ENCODE assay signal across 8 mouse cellular contexts in the genomic region with DNA sequence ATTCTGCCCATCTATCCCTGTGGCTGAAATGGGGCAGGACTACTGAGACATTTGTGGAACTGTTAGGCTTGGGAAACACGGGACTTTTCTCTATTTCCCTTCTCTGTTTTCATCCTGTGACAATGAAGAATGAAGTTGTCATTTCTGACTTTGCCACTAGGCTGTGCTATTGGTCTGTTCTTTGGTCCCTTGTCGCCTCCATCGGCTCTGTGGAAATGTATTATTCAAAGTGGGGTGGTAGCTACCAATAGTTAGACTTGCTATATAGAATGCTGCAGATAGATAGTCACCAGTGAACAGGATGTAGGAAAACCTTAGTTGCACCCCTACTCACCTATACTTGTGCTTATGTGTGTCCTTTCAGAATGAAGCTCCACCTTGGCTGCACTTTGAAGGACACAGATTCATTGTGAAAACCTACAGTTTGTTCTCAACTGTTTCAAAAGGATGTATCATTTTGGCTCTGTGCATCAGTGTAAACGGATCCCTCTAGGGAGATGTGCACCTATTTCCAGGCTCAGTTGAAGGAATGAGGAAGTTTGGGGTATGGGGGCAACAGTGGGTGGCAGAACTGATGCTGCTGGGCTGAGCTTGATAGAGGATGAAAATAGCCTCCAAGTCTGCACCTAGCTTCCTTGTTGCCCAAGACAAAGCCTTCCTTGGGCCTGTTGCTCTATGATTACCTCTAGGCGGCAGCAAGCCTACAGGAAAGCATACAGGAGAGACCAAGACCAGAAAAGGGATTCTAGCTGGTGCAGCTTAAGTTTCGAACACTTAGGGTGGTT.
DNase-seq lines count a peak whose midpoint lies in the region; ATAC-seq and TF ChIP-seq lines count a peak whose summit lies in the region.

No protein-coding gene starts in this region.

- H3K27me3 ChIP-seq in kidney, postnatal 0 days (ENCODE audit: insufficient read depth, low read length) = no peaks in the 10 kb centered on the region
- H3K27me3 ChIP-seq in kidney, embryonic 16.5 days (ENCODE audit: insufficient read depth, low read length) = no peaks in the 10 kb centered on the region
- no peaks in the 10 kb centered on the region for H3K27me3 ChIP-seq in embryonic facial prominence, embryonic 10.5 days (replicated peaks; ENCODE audit: low read depth, poor library complexity, severe bottlenecking)
- no peaks in the 10 kb centered on the region for H3K27me3 ChIP-seq in hindbrain, embryonic 10.5 days (ENCODE audit: insufficient read depth, poor library complexity, severe bottlenecking)
- no peaks in the 10 kb centered on the region for H3K27me3 ChIP-seq in neural tube, embryonic 14.5 days (ENCODE audit: control insufficient read depth, insufficient read depth, low read length)

- no peaks in the 10 kb centered on the region for H3K4me1 ChIP-seq in kidney, postnatal 0 days (replicated peaks; ENCODE audit: insufficient read depth, low read length)
- H3K4me1 ChIP-seq in kidney, embryonic 16.5 days (ENCODE audit: insufficient read depth, low read length) = no peaks in the 10 kb centered on the region
- H3K4me1 ChIP-seq in embryonic facial prominence, embryonic 10.5 days = no peaks in the 10 kb centered on the region
- no peaks in the 10 kb centered on the region; the same call in 1 of the 2 replicates for H3K4me1 ChIP-seq in hindbrain, embryonic 10.5 days (replicated peaks)
- no peaks in the 10 kb centered on the region for H3K4me1 ChIP-seq in neural tube, embryonic 14.5 days (ENCODE audit: control insufficient read depth, insufficient read depth, low read length)

- 15% methylated on average over 6 of the region's 6 CpGs for WGBS in kidney, postnatal 0 days
- 21% methylated on average over 6 of the region's 6 CpGs for WGBS in kidney, embryonic 16.5 days
- 21% methylated on average over 6 of the region's 6 CpGs for WGBS in embryonic facial prominence, embryonic 10.5 days
- whole genome bisulfite sequencing in hindbrain, embryonic 10.5 days = 22% methylated on average over 6 of the region's 6 CpGs
- WGBS in neural tube, embryonic 14.5 days = 26% methylated on average over 6 of the region's 6 CpGs

- no peaks in the 10 kb centered on the region for H3K36me3 ChIP-seq in kidney, postnatal 0 days (ENCODE audit: insufficient read depth, low read length)
- H3K36me3 ChIP-seq in kidney, embryonic 16.5 days (ENCODE audit: insufficient read depth, low read length) = no peaks in the 10 kb centered on the region
- no peaks in the 10 kb centered on the region for H3K36me3 ChIP-seq in embryonic facial prominence, embryonic 10.5 days (replicated peaks)
- H3K36me3 ChIP-seq in hindbrain, embryonic 10.5 days = no peaks in the 10 kb centered on the region
- no peaks in the 10 kb centered on the region for H3K36me3 ChIP-seq in neural tube, embryonic 14.5 days (ENCODE audit: control insufficient read depth, insufficient read depth, low read length)

- H3K9ac ChIP-seq in kidney, postnatal 0 days (ENCODE audit: low read depth, low read length) = no peak overlapping the region
- no peak overlapping the region for H3K9ac ChIP-seq in kidney, embryonic 16.5 days (replicated peaks; ENCODE audit: low read length)
- no peak overlapping the region for H3K9ac ChIP-seq in neural tube, embryonic 14.5 days (replicated peaks; ENCODE audit: low read depth, low read length)

- no peaks in the 10 kb centered on the region for H3K9me3 ChIP-seq in kidney, postnatal 0 days (replicated peaks; ENCODE audit: low read length)
- H3K9me3 ChIP-seq in kidney, embryonic 16.5 days (ENCODE audit: low read length) = no peaks in the 10 kb centered on the region
- no peaks in the 10 kb centered on the region for H3K9me3 ChIP-seq in embryonic facial prominence, embryonic 10.5 days
- no peaks in the 10 kb centered on the region for H3K9me3 ChIP-seq in hindbrain, embryonic 10.5 days
- H3K9me3 ChIP-seq in neural tube, embryonic 14.5 days (ENCODE audit: control insufficient read depth, low read length) = no peaks in the 10 kb centered on the region

- no peak for ATAC-seq in kidney, postnatal 0 days (replicated peaks; ENCODE audit: low FRiP score, low read depth)
- ATAC-seq in kidney, embryonic 16.5 days (ENCODE audit: low FRiP score, low TSS enrichment) = no peak
- peak; percentile 91 for ATAC-seq in neural tube, embryonic 14.5 days (ENCODE audit: low read depth)
- no peak for ATAC-seq in erythroblast, adult 5-6 weeks (replicated peaks; ENCODE audit: low FRiP score, poor library complexity, severe bottlenecking)

- intact Hi-C loops in left cerebral cortex, postnatal 25 days (cut with DNase I) = loop anchor here (2.0 to 10.0 kb wide), 2 partner anchors 498 to 1496 kb away; no protein-coding TSS in a partner anchor

- H3K4me3 ChIP-seq in kidney, postnatal 0 days (replicated peaks; ENCODE audit: low read depth, low read length) = no peak overlapping the region
- no peak overlapping the region for H3K4me3 ChIP-seq in kidney, embryonic 16.5 days (ENCODE audit: low read length)
- no peak overlapping the region for H3K4me3 ChIP-seq in embryonic facial prominence, embryonic 10.5 days
- no peak overlapping the region for H3K4me3 ChIP-seq in hindbrain, embryonic 10.5 days
- H3K4me3 ChIP-seq in neural tube, embryonic 14.5 days (ENCODE audit: low read depth, low read length) = no peak overlapping the region

- H3K4me2 ChIP-seq in kidney, postnatal 0 days (ENCODE audit: low read length) = no peak overlapping the region
- no peak overlapping the region for H3K4me2 ChIP-seq in kidney, embryonic 16.5 days (replicated peaks; ENCODE audit: low read depth, low read length)
- no peak overlapping the region for H3K4me2 ChIP-seq in neural tube, embryonic 14.5 days (ENCODE audit: low read depth, low read length)

- H3K27ac ChIP-seq in kidney, postnatal 0 days = no peak overlapping the region
- H3K27ac ChIP-seq in kidney, embryonic 16.5 days (ENCODE audit: low read length) = no peak overlapping the region
- H3K27ac ChIP-seq in embryonic facial prominence, embryonic 10.5 days (replicated peaks) = no peak overlapping the region
- no peak overlapping the region for H3K27ac ChIP-seq in hindbrain, embryonic 10.5 days
- H3K27ac ChIP-seq in neural tube, embryonic 14.5 days (ENCODE audit: low read depth, low read length) = no peak overlapping the region

- TF ChIP-seq CTCF in kidney, postnatal 0 days (IDR thresholded peaks at IDR 0.05; ENCODE audit: low read depth) = peak; percentile 82

- peak; percentile 58 for DNase-seq in kidney, postnatal 0 days (ENCODE audit: low spot score)
- DNase-seq in R1 (ENCODE audit: low read depth, low spot score) = peak; percentile 43
- peak; percentile 38 for DNase-seq in embryonic facial prominence, embryonic 10.5 days (ENCODE audit: low spot score)
- DNase-seq in hindbrain, embryonic 10.5 days (ENCODE audit: low spot score) = peak; percentile 28
- DNase-seq in left cerebral cortex, postnatal 25 days (ENCODE audit: low spot score in 2 of 2) = peak; percentile 85 to 92

Comparison
In these comparisons a context has a peak if more than half of its experiments do, and no peak if none do; other contexts are left out.
1. DNase-seq: peak in every context shown above with its lines; median percentile 88 in left cerebral cortex, postnatal 25 days; 58 in kidney, postnatal 0 days; 43 in R1; 38 in embryonic facial prominence, embryonic 10.5 days; 28 in hindbrain, embryonic 10.5 days.